Mouse (Mus musculus) brain, embryonic 14.5 days (tissue): ENCODE results near the gene Ube4b.

Experiments used
- CTCF ChIP-seq: fragments of 200-500 bp; IDR thresholded peaks from 2 replicates; pipeline ENCODE4 v1.5.1; 2012; ENCODE audit warnings: inconsistent platforms, mild to moderate bottlenecking, moderate library complexity, borderline replicate concordance; ENCODE audit not compliant: insufficient read depth, insufficient read length; ENCODE audit errors: extremely low read depth
- POLR2A ChIP-seq: fragments of 200-500 bp; IDR thresholded peaks from 2 replicates; pipeline ENCODE4 v1.6.1; 2012; ENCODE audit warnings: mild to moderate bottlenecking, inconsistent platforms, borderline replicate concordance; ENCODE audit not compliant: poor library complexity, insufficient read depth, insufficient read length, severe bottlenecking; ENCODE audit errors: extremely low read depth

DNA sequence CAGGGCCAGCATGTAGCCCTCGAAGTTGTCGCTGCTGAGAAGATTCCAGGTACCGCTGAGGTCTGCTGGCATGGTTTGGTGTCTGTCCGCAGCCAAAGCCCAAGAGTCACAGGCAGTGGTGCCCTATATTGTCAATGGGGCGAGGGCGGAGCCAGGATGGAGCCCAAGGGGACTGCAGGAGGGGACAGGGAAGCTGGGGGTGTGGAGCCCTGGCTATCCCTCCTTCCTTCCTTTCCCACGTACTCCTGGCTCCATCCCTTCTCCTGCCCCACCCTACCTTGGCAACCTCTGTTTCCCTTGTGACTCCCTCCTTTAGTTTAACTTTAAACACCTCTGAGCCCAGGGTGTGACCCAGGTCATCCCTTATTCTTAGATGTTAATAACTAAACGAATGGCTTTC is 28.3 kb upstream of the Ube4b start, which contains the start of gene Rbp7:
- TF ChIP-seq CTCF (no peak), POLR2A (no peak)
